Mouse (Mus musculus): ENCODE measurements around the gene Pnkp. TPM values are rescaled to one million over a fixed set of nuclear protein-coding genes. Genes with fewer than 3 reads are reported as not detected.

Gene Pnkp
- polyA plus RNA-seq, 1 experiment, result 48.7 TPM

DNA sequence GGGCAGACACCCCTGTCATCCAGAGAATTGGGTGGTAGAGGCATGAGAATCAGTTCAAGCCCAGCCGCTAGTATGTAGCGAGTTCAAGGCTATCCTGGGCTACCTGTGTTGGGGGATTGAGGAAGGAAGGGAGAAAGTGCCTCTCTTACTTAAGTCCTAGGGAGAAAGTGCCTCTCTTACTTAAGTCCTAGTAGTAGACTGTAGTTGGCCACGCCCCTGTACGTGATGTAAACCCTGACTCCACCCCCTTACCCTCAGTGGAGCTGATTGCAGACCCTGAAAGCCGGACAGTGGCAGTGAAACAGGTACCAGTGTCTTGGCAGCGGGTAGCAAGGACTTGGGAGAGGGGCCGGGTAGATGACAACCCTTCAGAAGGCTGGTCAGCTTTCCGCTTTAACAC is 966 bp downstream of the Pnkp start:
- TF ChIP-seq POLR2A (IDR thresholded peaks at IDR 0.05; ENCODE audit: borderline replicate concordance, low read depth, low read length), result no peak
- no peak for TF ChIP-seq CTCF (IDR thresholded peaks at IDR 0.05; ENCODE audit: low read depth, low read length)
- Histone ChIP-seq H3K4me3 (ENCODE audit: insufficient read depth, low read length) (peak overlapping the region; percentile 96), H3K27ac (ENCODE audit: insufficient read depth, low read depth, low read length) (no peak overlapping the region), H3K4me1 (ENCODE audit: control insufficient read depth, insufficient read depth, low read length) (peaks cover 29% of the 10 kb centered on the region)

DNA sequence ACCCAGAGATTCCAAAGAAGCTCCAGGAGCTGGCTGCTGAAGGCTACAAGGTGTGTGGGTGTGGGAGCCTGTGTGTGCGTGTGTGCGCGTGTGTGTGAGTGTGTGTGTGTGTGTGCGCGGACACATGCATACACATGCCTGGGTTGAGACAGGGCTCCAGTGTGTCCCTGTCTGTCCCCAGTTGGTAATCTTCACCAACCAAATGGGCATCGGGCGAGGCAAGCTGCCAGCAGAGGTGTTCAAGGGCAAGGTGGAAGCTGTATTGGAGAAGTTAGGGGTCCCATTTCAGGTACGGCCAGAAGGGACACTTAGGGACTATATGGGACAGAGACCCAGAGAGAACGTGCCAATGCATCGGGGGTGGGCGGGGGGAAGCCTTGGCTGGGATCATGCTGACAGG is 3.0 kb downstream of the Pnkp start:
- no peak overlapping the region for H3K4me3 ChIP-seq (ENCODE audit: insufficient read depth, low read length)
- TF ChIP-seq POLR2A (IDR thresholded peaks at IDR 0.05; ENCODE audit: borderline replicate concordance, low read depth, low read length), result no peak
- no peak for TF ChIP-seq CTCF (IDR thresholded peaks at IDR 0.05; ENCODE audit: low read depth, low read length)
- peaks cover 19% of the 10 kb centered on the region for H3K4me1 ChIP-seq (ENCODE audit: control insufficient read depth, insufficient read depth, low read length)
- no peak overlapping the region for H3K27ac ChIP-seq (ENCODE audit: insufficient read depth, low read depth, low read length)

DNA sequence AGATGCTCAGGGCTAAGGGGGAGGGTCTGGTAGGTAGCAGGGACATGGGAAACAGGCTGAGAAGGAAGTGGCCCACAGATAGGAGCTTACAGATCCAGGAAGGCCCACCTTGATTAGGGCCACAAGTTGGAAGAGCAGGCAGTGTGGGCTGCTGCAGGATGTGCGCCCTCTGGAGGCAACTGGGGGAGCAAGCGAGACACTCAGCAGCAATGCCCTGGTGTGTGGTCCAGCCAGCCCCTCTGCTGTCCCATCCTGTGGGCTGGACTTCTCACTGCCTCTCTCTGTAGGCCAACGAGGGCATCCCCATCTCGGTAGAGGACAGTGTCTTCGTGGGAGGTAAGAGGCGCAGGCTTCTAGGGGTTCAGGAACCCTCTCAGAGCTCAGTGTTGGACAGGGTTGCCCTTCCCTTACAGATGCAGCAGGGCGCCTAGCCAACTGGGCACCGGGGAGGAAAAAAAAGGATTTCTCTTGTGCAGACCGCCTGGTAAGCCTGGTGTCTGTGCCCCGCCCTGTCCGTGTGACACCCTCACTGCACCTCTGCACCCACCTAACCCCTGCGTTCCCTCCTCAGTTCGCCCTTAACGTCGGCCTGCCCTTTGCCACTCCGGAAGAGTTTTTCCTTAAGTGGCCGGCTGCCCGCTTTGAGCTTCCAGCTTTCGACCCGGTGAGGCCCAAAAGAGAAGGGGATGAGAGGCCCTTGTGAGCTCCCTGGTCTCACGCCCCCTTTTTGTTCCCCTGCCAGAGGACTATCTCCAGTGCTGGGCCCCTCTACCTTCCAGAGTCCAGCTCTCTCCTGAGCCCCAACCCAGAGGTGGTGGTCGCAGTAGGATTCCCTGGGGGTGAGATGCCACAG is 3.9 kb downstream of the Pnkp start:
- H3K4me1 ChIP-seq (ENCODE audit: control insufficient read depth, insufficient read depth, low read length), result peaks cover 19% of the 10 kb centered on the region
- TF ChIP-seq CTCF (IDR thresholded peaks at IDR 0.05; ENCODE audit: low read depth, low read length), result peak; percentile 70
- TF ChIP-seq POLR2A (IDR thresholded peaks at IDR 0.05; ENCODE audit: borderline replicate concordance, low read depth, low read length), result no peak
- no peak overlapping the region for H3K27ac ChIP-seq (ENCODE audit: insufficient read depth, low read depth, low read length)
- no peak overlapping the region for H3K4me3 ChIP-seq (ENCODE audit: insufficient read depth, low read length)

DNA sequence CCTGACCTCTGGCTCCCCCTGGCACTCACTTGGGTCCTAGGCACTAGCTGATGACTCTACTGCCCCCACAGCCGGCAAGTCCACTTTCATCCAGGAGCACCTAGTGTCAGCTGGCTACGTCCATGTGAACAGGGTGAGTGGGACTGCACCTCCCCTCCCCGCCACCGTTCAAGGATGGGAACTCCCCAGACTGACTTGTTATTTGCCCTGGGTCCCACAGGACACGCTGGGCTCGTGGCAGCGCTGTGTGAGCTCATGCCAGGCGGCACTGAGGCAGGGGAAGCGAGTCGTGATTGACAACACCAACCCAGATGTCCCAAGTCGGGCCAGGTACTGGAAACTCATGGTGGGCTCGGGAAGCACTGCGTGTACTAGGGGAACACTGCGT is 4.5 kb downstream of the Pnkp start:
- no peak for TF ChIP-seq CTCF (IDR thresholded peaks at IDR 0.05; ENCODE audit: low read depth, low read length)
- no peak for TF ChIP-seq POLR2A (IDR thresholded peaks at IDR 0.05; ENCODE audit: borderline replicate concordance, low read depth, low read length)

DNA sequence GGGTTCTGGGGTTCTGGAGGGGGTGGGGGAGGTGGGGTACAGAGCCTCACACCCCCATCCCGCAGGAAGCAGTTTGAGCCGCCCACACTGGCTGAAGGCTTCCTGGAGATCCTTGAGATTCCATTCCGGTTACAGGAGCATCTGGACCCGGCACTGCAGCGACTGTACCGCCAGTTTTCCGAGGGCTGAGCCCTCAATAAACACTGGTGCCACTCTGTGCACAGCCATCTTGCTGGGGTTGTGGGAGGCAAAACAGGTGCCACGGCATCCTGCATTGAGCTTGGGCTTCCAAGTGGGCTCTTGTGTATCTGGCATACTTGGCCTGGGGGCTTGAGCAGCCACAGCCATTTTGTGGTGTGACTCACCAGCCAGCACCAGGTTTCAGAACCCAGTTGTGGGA is 5.5 kb downstream of the Pnkp start:
- Histone ChIP-seq H3K4me3 (ENCODE audit: insufficient read depth, low read length) (no peak overlapping the region), H3K27ac (ENCODE audit: insufficient read depth, low read depth, low read length) (no peak overlapping the region), H3K4me1 (ENCODE audit: control insufficient read depth, insufficient read depth, low read length) (peaks cover 31% of the 10 kb centered on the region)
- TF ChIP-seq POLR2A (IDR thresholded peaks at IDR 0.05; ENCODE audit: borderline replicate concordance, low read depth, low read length), result no peak
- TF ChIP-seq CTCF (IDR thresholded peaks at IDR 0.05; ENCODE audit: low read depth, low read length), result no peak

More for the DNA sequence above, 4.5 kb downstream of the Pnkp start:
- Histone ChIP-seq H3K27ac (ENCODE audit: insufficient read depth, low read depth, low read length) (no peak overlapping the region), H3K4me3 (ENCODE audit: insufficient read depth, low read length) (no peak overlapping the region), H3K4me1 (ENCODE audit: control insufficient read depth, insufficient read depth, low read length) (peaks cover 22% of the 10 kb centered on the region)

DNA sequence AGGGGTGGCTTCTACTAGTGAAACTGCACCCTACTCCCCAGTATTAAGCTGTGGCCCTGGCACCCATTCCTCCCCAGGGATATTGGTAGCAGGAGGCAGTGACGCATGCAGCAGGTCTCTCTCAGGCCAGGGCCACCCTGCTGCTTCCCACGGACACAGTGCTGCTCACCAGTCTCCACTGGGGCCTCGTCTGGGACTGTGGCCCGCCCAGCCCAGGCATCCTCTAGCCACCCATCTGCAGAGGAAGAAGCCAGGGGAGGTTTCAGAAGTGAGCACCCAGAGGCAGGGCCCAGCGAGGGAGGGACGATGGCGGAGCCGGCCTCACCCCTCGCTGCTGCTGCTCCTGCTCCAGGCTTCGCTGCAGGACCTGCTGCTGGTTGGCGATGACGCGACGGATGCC is 6.3 kb downstream of the Pnkp start:
- Histone ChIP-seq H3K27ac (ENCODE audit: insufficient read depth, low read depth, low read length) (no peak overlapping the region), H3K4me3 (ENCODE audit: insufficient read depth, low read length) (no peak overlapping the region), H3K4me1 (ENCODE audit: control insufficient read depth, insufficient read depth, low read length) (peaks cover 33% of the 10 kb centered on the region)
- TF ChIP-seq CTCF (IDR thresholded peaks at IDR 0.05; ENCODE audit: low read depth, low read length), result no peak

DNA sequence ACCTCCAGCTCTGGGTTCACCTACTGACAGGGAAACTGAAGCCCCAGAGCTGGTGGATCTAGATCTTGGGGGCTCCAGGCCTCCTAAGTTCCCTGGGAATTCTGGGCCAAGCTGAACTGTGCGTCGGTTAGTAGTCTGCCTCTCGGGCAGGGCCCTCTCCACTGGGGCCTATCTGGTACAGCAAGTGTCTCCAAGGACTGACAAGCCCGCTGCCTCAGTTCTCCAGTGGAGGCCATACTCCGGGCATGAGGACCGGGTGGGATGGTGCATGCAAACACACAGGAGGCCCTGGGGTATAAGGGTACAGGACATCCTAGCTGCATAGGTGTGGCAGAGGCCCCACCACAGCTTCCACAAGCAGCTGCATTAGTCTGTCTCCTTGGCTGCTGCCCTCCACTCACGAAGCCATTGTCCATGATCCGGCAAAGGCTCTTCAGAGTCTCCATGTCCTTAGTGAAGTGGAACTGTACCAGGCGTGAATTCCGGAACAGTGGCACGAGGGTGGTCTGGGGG is 7.1 kb downstream of the Pnkp start:
- H3K4me1 ChIP-seq (ENCODE audit: control insufficient read depth, insufficient read depth, low read length), result peaks cover 30% of the 10 kb centered on the region
- TF ChIP-seq POLR2A (IDR thresholded peaks at IDR 0.05; ENCODE audit: borderline replicate concordance, low read depth, low read length) (no peak), CTCF (IDR thresholded peaks at IDR 0.05; ENCODE audit: low read depth, low read length) (no peak)
- H3K4me3 ChIP-seq (ENCODE audit: insufficient read depth, low read length), result no peak overlapping the region
- H3K27ac ChIP-seq (ENCODE audit: insufficient read depth, low read depth, low read length), result no peak overlapping the region

DNA sequence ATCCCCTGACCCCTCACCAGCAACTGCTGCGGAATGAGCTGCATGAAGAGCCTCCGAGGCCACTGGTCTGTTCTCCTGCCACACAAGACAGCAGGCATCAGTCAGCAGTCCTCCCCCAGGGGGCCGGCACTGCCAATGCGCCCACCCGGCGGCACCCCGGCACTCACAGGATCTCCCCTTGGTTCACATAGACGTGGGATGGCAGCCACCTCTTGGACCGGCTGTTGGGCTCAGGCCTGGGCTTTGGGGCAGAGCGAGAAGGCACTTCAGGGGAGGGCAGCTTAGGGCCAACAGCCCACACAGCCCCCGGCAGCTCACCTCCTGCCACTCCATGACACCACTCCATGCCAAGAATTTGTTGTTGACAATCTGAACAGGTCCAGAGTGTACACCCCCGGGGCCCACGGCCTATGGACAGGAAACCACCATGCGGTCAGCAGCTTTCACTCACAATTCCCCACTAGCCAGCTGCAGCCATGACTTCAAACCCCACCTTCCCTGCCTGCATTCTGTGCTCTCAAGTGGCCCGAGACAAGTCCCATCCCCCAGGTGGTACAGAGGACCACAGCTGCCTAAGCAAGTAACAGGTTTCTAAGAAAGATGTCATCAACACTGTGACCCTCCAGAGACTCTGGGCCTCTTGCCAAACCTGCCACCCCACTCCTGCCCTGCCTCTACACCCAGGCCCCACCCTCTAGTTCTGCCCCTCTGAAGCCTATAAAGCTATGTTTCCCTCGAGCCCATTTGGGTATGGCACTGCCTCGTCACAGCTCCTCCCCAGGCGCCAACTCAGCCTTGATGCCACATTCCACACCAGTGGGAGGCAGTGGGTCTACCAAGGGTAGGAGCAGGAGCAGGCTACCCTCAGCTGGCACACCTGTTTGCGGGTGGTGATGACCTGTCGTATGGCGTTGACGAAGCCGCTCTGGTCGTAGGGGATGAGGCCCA is 7.9 kb downstream of the Pnkp start:
- no peak overlapping the region for H3K4me3 ChIP-seq (ENCODE audit: insufficient read depth, low read length)
- TF ChIP-seq CTCF (IDR thresholded peaks at IDR 0.05; ENCODE audit: low read depth, low read length), result no peak
- no peak for TF ChIP-seq POLR2A (IDR thresholded peaks at IDR 0.05; ENCODE audit: borderline replicate concordance, low read depth, low read length)
- H3K4me1 ChIP-seq (ENCODE audit: control insufficient read depth, insufficient read depth, low read length), result peaks cover 30% of the 10 kb centered on the region
- no peak overlapping the region for H3K27ac ChIP-seq (ENCODE audit: insufficient read depth, low read depth, low read length)

DNA sequence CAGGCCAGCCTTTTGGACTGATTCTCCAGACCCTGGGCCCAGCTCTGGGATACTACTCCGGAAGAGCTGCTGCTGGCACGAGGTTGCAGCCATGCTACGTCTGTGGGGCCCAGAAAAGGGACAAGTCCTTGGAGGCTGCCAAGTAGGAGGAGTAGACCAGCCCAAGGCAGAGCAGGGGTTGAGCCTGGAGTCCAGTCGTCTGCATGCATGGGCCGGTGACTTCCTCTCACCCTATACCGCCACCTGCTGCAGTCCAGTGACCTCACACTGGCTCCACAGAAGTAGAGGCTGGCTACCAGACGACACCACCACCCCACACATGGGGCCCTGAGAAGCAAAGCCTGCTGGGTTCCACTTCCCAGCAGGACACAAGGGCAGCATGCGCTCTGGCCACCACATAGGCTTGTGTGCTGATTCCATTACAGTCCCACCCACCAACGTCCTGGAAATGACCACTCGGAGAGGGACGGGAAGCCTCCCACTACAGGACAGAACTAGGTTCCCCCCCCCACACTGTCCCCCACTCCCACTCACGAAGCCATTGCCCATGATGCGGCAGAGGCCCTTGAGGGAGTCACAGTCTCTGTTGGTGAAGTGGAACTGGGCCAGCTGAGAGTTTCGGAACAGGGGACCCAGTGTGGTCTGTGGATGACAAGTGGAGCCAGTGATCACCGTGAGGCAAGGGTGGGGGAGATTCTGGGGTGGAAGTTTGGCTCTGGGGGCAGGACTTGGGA is 9.5 kb downstream of the Pnkp start:
- TF ChIP-seq POLR2A (IDR thresholded peaks at IDR 0.05; ENCODE audit: borderline replicate concordance, low read depth, low read length) (no peak), CTCF (IDR thresholded peaks at IDR 0.05; ENCODE audit: low read depth, low read length) (peak; percentile 14; the same call in 1 of the 2 replicates)
- peak overlapping the region; percentile 85 for H3K27ac ChIP-seq (ENCODE audit: insufficient read depth, low read depth, low read length)
- peaks cover 32% of the 10 kb centered on the region for H3K4me1 ChIP-seq (ENCODE audit: control insufficient read depth, insufficient read depth, low read length)
- peak overlapping the region; percentile 29 for H3K4me3 ChIP-seq (ENCODE audit: insufficient read depth, low read length)
